Mouse (Mus musculus): ENCODE results near the gene Slit3.

The Slit3 gene

DNA sequence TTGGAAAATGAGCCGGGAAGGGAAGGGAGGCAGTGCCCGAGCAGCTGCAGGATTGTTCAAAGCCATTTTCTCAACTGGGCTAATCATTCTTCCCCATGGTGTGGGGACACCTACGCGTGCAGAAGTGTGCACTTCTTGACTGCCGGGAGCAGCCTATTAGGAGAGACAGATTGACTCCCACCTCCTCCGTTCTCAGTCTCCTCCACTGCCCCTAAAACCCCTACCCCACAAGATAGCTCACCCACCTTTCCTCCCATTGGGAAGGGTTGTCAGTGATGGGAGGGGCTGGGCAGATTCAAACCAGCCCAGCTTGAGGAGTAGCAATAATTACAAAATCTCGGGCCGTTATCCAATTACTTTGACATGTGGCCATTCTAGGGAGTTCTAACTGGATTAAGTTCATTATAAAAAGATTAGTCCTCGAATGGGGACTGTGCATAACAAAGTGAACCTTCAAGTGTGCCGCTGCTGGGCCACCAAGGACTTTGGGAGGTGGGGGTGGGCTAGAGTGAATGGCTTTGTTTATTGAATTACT lies 333.2 kb downstream of the Slit3 start:
- no peak for DNase-seq (ENCODE audit: low read depth, low spot score)

GRCm38 (mm10) chr11:35454781-35455180 lies 333.8 kb downstream of the Slit3 start:
- no peak for DNase-seq (ENCODE audit: low read depth, low spot score)

GRCm38 (mm10) chr11:35458068-35458467 lies 337.0 kb downstream of the Slit3 start:
- no peak for DNase-seq (ENCODE audit: low read depth, low spot score)

DNA sequence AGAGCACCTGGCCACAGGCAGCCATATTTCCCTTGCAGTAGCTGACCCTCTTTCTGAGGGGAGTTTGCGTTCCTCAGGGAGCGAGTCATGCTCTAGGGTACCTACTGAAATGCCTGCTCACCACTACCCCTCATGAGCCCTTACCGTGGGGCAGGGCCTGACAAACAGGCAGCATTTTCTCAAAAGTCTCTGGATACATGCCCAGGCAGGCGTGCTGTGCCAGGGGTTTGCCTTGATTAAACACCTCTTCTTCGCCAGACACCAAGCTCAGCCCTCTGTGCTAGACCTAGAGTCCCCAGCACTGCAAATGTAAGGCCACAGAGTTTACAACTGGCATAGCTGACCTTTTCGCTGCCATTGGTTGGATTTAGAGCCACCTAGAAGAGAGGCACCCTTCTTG lies 345.7 kb downstream of the Slit3 start:
- DNase-seq (ENCODE audit: low read depth, low spot score), result no peak

DNA sequence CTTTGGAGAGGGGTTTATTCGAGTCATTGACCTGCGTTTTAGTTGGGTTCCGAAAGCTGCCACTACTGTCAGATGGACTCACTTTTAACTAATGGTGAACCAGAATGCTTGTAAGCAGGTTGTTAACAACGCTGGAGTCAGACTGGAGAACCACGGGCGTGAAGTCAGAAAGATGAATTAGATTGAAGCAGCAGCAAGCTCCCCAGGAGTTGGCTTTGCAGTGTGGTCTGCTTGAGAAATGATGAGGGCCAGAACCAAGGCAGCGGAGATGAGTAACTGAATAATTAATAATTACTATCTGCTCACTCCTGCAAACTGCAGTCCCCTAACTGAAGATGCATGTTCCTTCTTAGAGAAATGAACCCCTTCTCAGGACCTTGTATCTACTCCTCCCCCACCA lies 347.8 kb downstream of the Slit3 start:
- no peak for DNase-seq (ENCODE audit: low read depth, low spot score)

- no peak for DNase-seq (ENCODE audit: low read depth, low spot score)
These were observed 348.9 kb downstream of the Slit3 start for GRCm38 (mm10) chr11:35469940-35470339.

- no peak for DNase-seq (ENCODE audit: low read depth, low spot score)
These were observed 349.8 kb downstream of the Slit3 start for GRCm38 (mm10) chr11:35470853-35471252.

- DNase-seq (ENCODE audit: low read depth, low spot score), result no peak
These were observed 352.0 kb downstream of the Slit3 start for GRCm38 (mm10) chr11:35472842-35473616.

DNA sequence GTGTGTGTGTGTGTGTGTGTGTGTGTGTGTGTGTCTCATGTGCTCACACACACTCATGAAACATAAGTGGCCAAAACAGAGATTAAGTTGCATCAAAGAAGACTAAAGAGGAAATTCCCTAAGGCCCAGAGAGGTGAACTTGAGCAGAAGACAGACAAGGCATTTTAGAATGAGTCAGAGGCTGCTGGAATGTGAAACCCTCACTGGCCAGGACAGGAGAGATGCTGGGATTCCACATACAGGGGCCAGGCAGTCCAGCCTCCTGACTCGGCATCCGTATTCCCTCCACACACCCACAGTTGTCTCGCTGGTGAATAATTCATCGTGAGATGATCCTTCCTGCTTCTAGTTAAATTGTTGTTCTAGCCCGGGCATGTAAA lies 352.6 kb downstream of the Slit3 start:
- DNase-seq (ENCODE audit: low read depth, low spot score), result no peak

DNA sequence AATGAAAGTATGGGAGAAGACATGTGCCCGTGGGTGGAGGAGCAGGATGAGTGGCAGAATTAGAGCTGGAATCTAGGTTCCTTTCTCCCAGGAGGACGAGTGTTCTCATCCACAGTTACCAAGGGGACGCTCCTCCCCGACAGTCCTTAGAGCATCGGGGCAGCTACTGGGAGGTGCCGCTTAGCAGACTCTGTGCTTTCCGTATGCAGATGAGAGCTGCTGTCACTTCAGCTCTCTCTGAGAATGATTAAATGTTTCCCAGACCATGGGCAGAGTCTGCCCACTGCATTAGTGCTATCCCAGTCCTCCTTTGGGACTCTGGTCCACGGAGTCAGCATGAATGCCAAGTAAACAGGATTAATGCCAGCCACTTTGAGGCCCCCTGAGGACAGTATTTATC lies 359.1 kb downstream of the Slit3 start:
- DNase-seq (ENCODE audit: low read depth, low spot score), result no peak

- DNase-seq (ENCODE audit: low read depth, low spot score), result no peak
These were observed 360.8 kb downstream of the Slit3 start for GRCm38 (mm10) chr11:35481611-35482363.

- DNase-seq (ENCODE audit: low read depth, low spot score), result no peak
These were observed 366.9 kb downstream of the Slit3 start for GRCm38 (mm10) chr11:35487966-35488365.

- DNase-seq (ENCODE audit: low read depth, low spot score), result no peak
These were observed 370.7 kb downstream of the Slit3 start for GRCm38 (mm10) chr11:35491701-35492100.

GRCm38 (mm10) chr11:35496874-35497273 lies 375.9 kb downstream of the Slit3 start:
- DNase-seq (ENCODE audit: low read depth, low spot score), result no peak

DNA sequence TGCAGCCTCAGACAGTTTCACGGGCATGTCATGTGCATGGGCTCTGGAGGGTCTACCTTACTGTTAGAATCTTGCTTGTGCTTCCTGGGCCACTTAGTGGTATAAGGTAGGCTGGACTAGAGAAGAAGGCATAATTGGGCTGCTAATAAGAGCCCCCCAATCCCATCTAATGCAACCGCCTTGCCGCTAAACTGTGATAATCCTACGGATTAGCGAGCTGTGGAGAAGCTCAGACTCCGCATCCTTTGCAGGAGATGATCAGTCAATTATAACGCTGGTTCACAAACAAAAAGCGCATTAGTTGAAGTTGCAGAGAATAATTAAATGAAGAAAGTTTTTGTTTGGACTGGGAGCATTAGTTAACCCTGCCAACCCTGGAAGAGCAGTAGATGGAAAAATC lies 376.9 kb downstream of the Slit3 start:
- no peak for DNase-seq (ENCODE audit: low read depth, low spot score)

- no peak for DNase-seq (ENCODE audit: low read depth, low spot score)
These were observed 381.1 kb downstream of the Slit3 start for GRCm38 (mm10) chr11:35502128-35502527.

- DNase-seq (ENCODE audit: low read depth, low spot score), result no peak
These were observed 383.0 kb downstream of the Slit3 start for GRCm38 (mm10) chr11:35504051-35504450.

- no peak for DNase-seq (ENCODE audit: low read depth, low spot score)
These were observed 383.9 kb downstream of the Slit3 start for GRCm38 (mm10) chr11:35504916-35505315.

DNA sequence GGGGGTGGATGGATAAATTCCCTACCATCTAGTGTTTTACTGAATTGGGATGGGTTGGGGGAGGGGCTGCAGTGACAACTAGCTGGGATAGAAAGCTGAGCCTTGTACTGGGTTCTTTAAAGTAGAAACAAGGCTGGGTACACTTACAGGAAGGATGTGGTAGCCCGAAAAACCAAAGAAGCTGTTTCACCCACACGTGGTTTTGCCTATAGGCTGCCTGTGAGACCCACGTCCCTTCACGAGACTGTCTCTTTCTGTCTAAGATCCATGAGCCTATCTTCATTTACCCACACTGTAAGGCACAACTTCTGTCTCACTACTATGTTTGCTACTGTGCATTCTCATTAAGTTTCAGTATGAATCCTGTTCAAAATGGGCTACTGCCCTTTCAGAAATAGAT lies 384.3 kb downstream of the Slit3 start:
- no peak for DNase-seq (ENCODE audit: low read depth, low spot score)

- DNase-seq (ENCODE audit: low read depth, low spot score), result no peak
These were observed 384.8 kb downstream of the Slit3 start for GRCm38 (mm10) chr11:35505817-35506216.

- DNase-seq (ENCODE audit: low read depth, low spot score), result no peak
These were observed 386.9 kb downstream of the Slit3 start for GRCm38 (mm10) chr11:35507781-35508390.

DNA sequence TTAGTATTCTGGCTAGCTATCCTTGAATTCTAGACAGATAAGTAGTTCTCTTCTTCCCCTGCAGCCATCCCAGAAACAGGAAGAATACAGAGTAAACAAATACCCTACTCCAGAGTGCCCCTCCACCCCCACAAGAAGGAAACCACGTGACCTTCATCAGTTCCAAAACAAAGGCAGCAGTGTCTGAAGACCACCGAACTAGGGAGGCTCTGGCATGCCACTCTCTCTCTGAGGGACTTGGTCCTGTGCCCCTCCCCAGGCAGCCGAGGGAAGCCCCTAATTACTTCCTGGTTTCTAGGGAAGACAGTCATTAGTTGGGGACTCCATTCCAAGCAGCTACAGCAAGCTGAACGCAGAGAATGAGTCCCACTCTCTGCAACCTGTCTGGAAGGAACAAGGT lies 391.7 kb downstream of the Slit3 start:
- DNase-seq (ENCODE audit: low read depth, low spot score), result no peak

All from retina, adult 2 months (tissue).